Mouse (Mus musculus): ENCODE results near the gene Nat8f4. TPM values are rescaled to one million over a fixed set of nuclear protein-coding genes. Genes with fewer than 3 reads are reported as not detected.
A peak's percentile ranks its signal among the peaks of the same experiment; 100 is the strongest.
"Not testable (repeated sequence)": the region's sequence is repeated elsewhere in the genome, so short reads cannot be mapped to it uniquely, and the experiment has no call there.

Gene Nat8f4
- total RNA-seq (2021), result under 1 TPM; 0.76 to 0.79 TPM
- long read RNA-seq, experiment 1, partial matches to known transcripts, result 0 of 1 reads
- long read RNA-seq, experiment 1, other reads (novel, unspliced or antisense), result 1 of 1 reads
- long read RNA-seq, experiment 2, partial matches to known transcripts, result 0 of 1 reads
- long read RNA-seq, experiment 2, other reads (novel, unspliced or antisense), result 1 of 1 reads

DNA sequence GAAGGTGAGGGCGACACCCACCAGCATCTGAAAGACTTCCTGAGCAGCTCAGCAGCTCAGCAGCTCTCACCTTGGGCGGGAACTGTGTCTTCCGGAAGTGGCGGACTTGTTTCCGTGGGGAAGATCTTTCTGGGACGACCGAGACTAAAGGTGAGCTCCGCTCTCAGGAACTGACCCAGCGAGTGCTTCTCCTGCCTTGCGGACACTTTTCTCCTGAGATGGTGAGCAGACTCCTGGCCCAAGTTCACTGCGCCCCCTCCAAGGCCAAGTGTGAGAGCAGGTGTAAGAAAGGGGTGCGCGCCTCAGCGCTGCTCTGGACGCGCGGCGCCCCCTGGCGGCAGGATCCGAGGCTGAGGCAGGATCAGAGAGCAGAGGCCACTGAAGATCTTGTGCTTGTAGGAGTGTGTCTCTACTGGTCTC, at the start of gene Nat8f4:
TSS of gene Nat8f4 (minus strand) at position 243 of the 420 bp plus-strand sequence.
- intact Hi-C loops (cut with DNase I), result loop anchor here (10.0 kb wide), 1 partner anchor 320 kb away; the partner anchor contains the start of gene Alms1

GRCm38 (mm10) chr6:85948549-85948948, 43.9 kb upstream of the Nat8f4 start:
- DNase-seq, result no peak
- intact Hi-C loops (cut with DNase I), result no loop called here

More for the DNA sequence above, at the start of gene Nat8f4:
- DNase-seq, result peak; percentile 71 to 84

- intact Hi-C loops (cut with DNase I), result no loop called here
- DNase-seq, result no peak
These were observed 37.8 kb upstream of the Nat8f4 start for GRCm38 (mm10) chr6:85942469-85942868.

DNA sequence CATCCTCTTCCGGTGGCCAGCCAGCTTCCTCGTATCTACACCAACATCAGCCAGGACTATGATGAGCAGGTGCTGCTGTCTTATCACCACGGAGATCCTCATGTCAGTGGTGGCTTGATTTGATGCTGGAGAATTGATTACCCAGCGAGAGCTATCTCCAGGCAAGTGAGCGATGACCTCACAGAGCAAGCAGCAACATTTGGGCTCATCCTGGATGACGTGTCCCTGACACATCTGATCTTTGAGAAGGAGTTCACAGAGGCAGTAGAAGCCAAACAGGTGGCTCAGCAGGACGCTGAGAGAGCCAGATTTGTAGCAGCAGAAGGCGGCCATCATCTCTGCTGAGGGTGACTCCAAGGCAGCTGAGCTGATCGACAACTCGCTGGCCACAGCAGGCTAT, 34.0 kb upstream of the Nat8f4 start:
- DNase-seq, result no peak
- intact Hi-C loops (cut with DNase I), result loop anchor here (10.0 kb wide), 1 partner anchor 484 kb away; the partner anchor contains the start of genes Cct7 and Pradc1

DNA sequence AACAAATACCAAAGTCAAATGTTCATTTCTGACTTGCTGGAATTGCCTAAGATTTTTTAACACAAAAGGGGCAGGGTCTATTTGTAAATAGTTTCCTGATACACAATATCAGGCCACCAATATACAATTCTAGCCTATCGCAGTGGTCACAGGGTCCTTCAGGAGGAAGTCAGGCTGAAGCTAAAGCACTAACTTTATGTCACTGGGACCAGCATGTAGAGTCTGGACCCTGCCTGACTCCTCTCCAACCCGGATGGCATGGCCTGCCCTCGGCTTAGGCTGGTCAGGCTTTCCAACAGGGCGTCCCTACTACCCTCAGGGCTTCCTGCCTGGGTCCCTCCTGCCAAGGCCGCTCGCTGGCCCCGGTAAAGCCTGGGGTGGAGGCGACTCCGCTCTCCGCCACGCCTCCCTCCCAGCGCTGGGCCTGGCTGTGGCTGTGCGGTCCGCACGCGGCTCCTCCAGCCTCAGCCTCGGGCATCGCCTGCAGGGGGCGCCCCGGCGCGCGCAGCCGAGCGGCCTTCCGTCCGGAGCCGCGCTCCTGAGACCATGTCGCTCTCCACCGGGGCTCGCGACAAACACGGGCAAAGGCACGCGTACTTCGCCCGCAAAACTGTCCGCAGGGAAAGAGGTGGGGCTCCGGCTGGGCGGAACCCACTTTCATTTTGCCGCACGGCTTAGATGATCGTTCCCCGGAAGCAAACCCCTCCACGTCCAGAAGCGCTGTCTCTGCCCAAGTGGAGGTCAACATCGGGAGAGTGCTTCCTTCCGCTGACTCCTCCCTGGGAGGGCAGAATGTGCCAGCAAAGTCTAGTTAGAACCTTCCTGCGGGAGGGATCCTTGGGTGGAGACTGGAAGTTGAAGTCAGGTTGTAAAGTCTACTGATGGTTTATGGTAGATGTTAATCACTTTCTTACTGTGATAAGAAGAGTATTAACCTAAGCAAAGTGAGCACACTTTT, 32.1 kb upstream of the Nat8f4 start:
- intact Hi-C loops (cut with DNase I), result loop anchor here (2.0 to 10.0 kb wide), 2 partner anchors 24 to 482 kb away; partner anchors contain the start of genes Cct7, Dusp11 and Pradc1

DNA sequence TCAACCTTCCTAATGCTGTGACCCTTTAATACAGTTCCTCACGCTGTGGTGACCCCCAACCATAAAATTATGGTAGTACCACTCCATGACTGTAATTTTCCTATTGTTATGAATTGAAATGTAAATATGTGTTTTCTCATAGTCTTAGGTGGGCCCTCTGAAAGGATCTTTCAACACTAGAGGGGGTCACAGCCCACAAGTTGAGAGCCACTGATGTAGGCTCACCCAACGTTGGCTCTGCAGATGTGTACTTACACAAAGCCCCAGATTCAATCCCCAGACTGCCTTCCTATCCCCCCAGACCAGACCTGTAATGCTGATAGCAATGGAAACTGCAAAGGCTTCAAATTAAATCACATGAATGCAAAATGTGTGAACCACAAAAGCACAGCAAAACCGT, 31.0 kb upstream of the Nat8f4 start:
- intact Hi-C loops (cut with DNase I), result loop anchor here (2.0 to 10.0 kb wide), 3 partner anchors 25 to 481 kb away; partner anchors contain the start of genes Cct7, Dusp11 and Pradc1

More for the DNA sequence above, 32.1 kb upstream of the Nat8f4 start:
- DNase-seq, result peak; percentile 87

GRCm38 (mm10) chr6:85934047-85934446, 29.4 kb upstream of the Nat8f4 start:
- DNase-seq, result no peak
- intact Hi-C loops (cut with DNase I), result loop anchor here (2.0 to 10.0 kb wide), 2 partner anchors 77 to 479 kb away; partner anchors contain the start of genes Cct7 and Pradc1

More for the DNA sequence above, 31.0 kb upstream of the Nat8f4 start:
- DNase-seq, result no peak

GRCm38 (mm10) chr6:85929312-85929711, 24.6 kb upstream of the Nat8f4 start:
- DNase-seq, result no peak
- intact Hi-C loops (cut with DNase I), result no loop called here

GRCm38 (mm10) chr6:85927476-85928464, 23.1 kb upstream of the Nat8f4 start:
- intact Hi-C loops (cut with DNase I), result no loop called here
- no peak for DNase-seq

DNA sequence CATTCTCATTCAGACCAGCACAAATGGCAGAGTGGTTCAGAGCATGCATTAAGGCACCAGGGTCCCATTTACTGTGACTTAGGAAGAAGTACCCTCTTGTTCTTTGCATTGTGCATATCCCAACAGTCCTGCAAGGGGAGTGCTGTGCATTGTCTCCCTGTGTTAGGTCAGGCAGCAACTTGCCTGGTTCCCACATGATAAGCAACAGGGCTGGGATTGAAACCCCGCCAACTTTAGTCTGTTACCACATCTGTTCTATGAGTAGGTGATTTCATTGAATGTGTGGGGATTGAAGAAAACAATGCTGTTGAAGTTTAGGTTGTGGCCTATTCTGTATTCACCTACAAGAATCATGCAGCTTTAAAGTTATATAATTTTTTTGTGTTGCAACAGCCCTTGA, 22.0 kb upstream of the Nat8f4 start:
- DNase-seq, result no peak
- intact Hi-C loops (cut with DNase I), result no loop called here

DNA sequence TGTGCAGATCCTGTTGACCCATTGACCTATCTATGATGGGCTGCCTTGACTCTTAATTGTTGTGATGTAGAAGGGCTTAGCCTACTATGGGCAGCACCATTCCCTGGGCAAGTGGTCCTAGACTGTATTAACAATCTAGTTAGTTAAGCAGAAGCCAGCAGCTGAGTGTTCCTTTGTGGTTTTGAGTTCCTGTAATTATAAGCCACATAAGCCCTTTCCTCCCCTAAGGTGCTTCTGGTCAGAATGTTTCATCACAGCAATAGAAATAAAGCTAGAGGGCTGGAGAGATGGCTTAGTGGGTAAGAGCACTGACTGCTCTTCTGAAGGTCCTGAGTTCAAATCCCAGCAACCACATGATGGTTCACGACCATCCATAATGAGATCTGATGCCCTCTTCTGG, 19.0 kb upstream of the Nat8f4 start:
- no peak for DNase-seq
- intact Hi-C loops (cut with DNase I), result no loop called here

GRCm38 (mm10) chr6:85919401-85919800, 14.7 kb upstream of the Nat8f4 start:
- intact Hi-C loops (cut with DNase I), result no loop called here
- DNase-seq, result no peak

DNA sequence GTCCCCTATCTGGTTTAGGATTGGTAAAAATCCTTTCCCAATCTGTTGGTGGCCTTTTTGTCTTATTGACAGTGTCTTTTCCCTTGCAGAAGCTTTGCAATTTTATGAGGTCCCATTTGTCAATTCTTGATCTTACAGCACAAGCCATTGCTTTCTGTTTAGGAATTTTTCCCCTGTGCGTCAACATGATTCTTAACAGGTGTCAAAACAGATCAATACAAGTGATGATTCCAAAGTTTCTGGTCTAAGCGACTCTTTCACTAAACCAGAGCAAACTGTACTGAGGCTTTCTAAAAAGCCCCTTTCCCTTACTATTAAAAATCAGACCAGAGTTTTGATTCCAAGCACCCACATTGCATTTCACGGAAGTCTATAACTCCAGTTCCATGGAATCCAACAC, 13.7 kb upstream of the Nat8f4 start:
- intact Hi-C loops (cut with DNase I); DNase-seq: not testable (repeated sequence)

DNA sequence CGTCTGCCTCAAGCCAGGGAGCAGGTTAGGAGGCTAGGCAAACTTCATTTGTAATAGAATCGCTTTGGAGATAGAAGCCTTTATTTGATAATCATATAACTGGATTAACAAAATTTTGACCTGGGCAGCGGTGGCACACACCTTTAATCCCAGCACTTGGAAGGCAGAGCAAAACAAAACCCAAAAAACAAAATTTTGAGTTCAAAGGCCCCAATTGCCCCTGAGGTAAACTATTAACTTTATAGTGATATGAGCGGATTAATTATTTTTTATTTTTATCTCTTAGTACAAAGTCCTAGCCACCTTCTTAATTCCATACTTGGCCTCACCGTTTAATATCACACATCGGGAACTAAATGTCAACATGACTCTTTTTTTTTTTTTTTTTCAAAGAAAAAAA, 11.9 kb upstream of the Nat8f4 start:
- intact Hi-C loops (cut with DNase I), result no loop called here
- no peak for DNase-seq

DNA sequence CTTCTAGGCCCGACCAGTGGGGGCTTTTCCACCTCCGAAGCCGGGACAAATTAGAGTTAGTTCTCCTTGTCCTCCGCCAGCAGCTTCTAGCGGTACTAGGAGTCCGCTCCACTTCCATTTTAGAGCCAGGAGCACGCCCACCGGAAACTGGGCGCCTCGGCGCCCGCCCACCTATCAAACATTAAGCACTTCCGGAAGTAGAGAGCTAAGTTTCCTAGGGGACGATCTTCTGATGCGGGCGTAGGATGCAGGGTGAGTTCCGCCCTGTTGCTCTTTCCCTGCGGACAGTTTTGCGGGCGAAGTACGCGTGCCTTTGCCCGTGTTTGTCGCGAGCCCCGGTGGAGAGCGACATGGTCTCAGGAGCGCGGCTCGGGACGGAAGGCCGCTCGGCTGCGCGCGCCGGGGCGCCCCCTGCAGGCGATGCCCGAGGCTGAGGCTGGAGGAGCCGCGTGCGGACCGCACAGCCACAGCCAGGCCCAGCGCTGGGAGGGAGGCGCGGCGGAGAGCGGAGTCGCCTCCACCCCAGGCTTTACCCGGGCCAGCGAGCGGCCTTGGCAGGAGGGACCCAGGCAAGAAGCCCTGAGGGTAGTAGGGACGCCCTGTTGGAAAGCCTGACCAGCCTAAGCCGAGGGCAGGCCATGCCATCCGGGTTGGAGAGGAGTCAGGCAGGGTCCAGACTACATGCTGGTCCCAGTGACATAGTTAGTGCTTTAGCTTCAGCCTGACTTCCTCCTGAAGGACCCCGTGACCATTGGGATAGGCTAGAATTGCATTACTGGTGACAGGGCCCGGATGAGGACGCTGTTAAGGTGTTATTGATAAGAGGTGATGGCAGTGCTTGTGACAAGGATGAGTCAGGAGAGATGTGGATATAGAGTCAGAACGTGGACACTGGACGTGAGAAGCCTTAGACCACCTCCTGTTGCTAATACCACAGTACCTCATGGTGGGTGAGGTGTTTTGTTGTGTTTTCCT, 11.1 kb upstream of the Nat8f4 start, which contains the start of gene Nat8f1:
TSS of gene Nat8f1 (minus strand) at position 149 of the 975 bp plus-strand sequence.
- peak; percentile 84 to 88 for DNase-seq
- intact Hi-C loops (cut with DNase I), result not testable (repeated sequence)

DNA sequence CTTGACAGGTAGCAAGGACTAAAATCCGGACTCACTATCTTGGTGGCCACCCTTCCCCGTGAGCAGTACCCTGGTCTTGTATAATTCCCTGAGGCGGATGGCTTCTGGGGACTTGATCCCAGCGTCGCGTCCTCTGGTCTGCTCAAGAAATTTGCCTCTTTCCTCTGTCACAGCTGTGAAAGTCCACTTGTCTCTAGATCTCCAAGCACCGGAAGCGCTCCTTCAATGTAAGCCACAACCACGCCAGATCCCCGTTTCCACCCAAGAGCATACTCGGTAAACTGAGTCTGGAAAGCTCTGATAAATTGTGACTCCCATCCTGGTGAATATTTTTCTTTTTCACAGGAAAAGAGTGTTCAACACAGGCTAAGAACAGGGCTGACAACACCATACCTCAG, 10.5 kb upstream of the Nat8f4 start:
- intact Hi-C loops (cut with DNase I), result no loop called here
- peak in 1 of 2 experiments; percentile 4 for DNase-seq

- intact Hi-C loops (cut with DNase I), result no loop called here
- DNase-seq, result no peak
These were observed 6.9 kb upstream of the Nat8f4 start, which contains the start of gene Tprkb for GRCm38 (mm10) chr6:85911587-85911986. TSS of gene Tprkb (plus strand) at chr6:85911865.

- DNase-seq, result no peak
- intact Hi-C loops (cut with DNase I), result loop anchor here (10.0 kb wide), 1 partner anchor 325 kb away; the partner anchor contains the start of gene Alms1
These were observed 5.0 kb upstream of the Nat8f4 start for GRCm38 (mm10) chr6:85909704-85910103.

Data from heart, postnatal 14 days (tissue).